Mouse (Mus musculus): Measurements from ENCODE around the gene B9d2. TPM values are rescaled to one million over a fixed set of nuclear protein-coding genes. Genes with fewer than 3 reads are reported as not detected.

The B9d2 gene
- total RNA-seq, 2 experiments from 2014 or later = 22.2 to 26.3 TPM

DNA sequence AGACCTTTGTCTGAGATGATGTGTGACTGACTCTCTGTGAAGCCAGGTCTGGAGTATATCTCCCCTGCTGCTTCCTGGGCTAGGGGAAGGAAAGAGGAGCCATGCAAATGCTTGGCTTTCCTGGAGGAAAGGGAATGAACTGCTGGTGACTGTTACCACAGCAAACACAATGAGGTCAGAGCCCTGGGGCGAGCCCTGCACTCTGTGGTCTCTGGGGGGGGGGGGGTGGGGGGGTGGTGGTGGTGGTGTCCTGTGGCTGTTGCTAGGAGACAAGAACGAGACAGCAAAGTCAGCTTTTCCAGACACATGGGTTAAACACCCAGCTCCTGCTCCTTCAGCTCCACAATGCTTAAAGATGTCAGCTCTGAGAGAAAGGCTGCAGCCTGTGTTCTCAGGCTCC lies 48.8 kb downstream of the B9d2 start:
- no peak for DNase-seq (ENCODE audit: low spot score in 2 of 2)

DNA sequence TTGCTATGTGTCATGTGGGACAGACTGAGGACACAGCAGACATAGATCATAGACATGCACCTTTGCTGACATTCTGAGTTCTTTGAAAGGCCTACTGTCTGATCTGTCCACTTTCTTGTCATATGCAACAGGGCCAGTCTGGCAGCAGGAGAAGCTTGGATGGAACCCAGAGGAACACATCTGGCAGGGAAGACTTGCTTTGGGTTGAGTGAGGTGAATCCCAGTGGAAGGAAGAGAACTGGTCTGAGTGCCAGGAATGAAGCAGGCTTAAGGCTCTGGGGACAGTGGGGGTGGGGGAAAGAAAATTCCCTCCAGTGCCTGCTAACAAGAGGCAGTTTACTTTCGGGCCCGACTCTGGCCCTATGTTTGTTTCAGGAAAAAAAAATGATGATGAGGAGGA lies 49.3 kb downstream of the B9d2 start:
- no peak for DNase-seq (ENCODE audit: low spot score in 2 of 2)

DNA sequence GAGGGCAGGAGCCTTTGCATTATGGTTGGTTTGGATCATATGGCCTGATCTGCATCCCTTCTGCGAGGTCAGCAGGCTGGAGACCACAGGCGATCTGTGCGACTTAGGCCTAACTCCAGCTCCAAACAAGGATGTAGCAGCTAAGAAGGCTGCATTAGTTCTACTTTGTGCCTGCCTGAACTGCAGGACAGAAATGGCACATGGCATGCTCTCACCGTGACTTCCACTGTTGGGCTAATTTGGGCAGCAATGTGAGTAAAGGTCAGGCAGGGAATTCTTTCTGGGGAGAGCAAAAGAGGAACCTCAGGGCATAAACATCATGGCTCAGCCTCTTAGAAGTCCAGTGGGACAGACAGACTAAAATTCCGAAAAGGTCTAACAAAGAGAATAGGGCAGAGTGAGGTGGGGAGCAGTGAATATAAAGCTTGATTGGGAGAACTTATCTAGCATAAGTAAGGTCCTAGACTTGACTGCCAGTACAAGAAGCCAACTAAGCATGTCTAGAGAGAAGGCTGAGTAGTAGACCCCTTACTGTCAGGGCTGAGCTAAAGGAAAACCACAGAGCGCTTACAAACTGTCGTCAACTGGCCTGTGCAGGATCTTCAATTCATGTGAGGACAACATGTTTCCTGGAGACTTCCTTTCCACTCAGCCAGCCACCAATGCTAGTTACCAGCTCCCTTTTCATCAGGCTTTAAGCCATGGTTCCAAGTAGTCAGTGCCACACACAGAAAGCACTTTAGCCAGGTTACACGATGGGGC lies 50.9 kb downstream of the B9d2 start:
- DNase-seq (ENCODE audit: low spot score in 2 of 2) = no peak

DNA sequence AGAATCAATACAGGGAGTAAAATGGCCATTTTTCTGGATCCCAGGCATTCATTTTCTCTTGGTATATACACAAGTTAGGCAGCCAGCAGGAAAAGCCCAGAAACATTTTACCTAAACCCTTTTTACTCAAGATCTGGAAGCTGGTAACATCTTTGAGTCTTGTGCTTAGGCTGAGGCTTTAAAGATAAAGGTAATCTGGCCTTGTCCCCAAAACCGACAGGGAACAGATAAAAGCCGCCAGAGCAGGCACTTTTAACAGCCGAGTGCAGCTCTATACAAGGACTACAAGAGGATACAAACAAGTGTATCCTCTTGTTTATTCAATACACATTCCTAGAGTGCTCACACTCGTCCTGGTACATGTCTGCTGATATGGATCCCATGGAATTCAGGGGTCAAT lies 54.4 kb downstream of the B9d2 start:
- DNase-seq (ENCODE audit: low spot score in 2 of 2) = no peak

Other genes with a start within 250 kb of the B9d2 start
- 1 to 10 TPM; 3.2 to 3.8 TPM for gene Ceacam1, start 203.2 kb upstream of the B9d2 start, total RNA-seq (2021)
- under 1 TPM; 0.72 to 0.99 TPM for gene Ceacam2, start 140.9 kb upstream of the B9d2 start, total RNA-seq (2021)
- under 1 TPM in 1 of 2 experiments, not detected in 1; 0.38 TPM for gene Erich4, start 64.9 kb upstream of the B9d2 start, total RNA-seq (2021)
- 10 to 100 TPM; 50.5 to 53.9 TPM for gene Dmac2, start 61.4 kb upstream of the B9d2 start, total RNA-seq (2021)
- gene B3gnt8, start 54.1 kb upstream of the B9d2 start, total RNA-seq (2021) = 1 to 10 TPM in 1 of 2 experiments, under 1 TPM in 1; 0.61 to 1.3 TPM
- 10 to 100 TPM; 37.0 to 41.2 TPM for gene Bckdha, start 21.8 kb upstream of the B9d2 start, total RNA-seq (2021)
- 10 to 100 TPM; 25.8 to 30.4 TPM for gene Exosc5, start 21.6 kb upstream of the B9d2 start, total RNA-seq (2021)
- 10 to 100 TPM in 1 of 2 experiments, 1 to 10 TPM in 1; 8.4 to 10.9 TPM for gene Tmem91, start 5.6 kb upstream of the B9d2 start, total RNA-seq (2021)
- 1 to 10 TPM; 6.5 to 7.7 TPM for gene Tgfb1, start 6.2 kb downstream of the B9d2 start, total RNA-seq (2021)
- gene Ccdc97, start 38.3 kb downstream of the B9d2 start, total RNA-seq (2021) = 10 to 100 TPM; 63.4 to 65.6 TPM
- 100 to 1,000 TPM in 1 of 2 experiments, 10 to 100 TPM in 1; 99.1 to 110 TPM for gene Hnrnpul1, start 74.0 kb downstream of the B9d2 start, total RNA-seq (2021)
- gene Axl, start 107.9 kb downstream of the B9d2 start, total RNA-seq (2021) = 10 to 100 TPM; 38.2 to 45.2 TPM
- 1 to 10 TPM; 1.6 to 1.7 TPM for gene Cyp2s1, start 136.1 kb downstream of the B9d2 start, total RNA-seq (2021)
- under 1 TPM; 0.25 to 0.89 TPM for gene Cyp2b10, start 216.8 kb downstream of the B9d2 start, total RNA-seq (2021)

Measured in layer of hippocampus, adult 18-20 months (tissue).